ENCODE assay signal across 8 mouse cellular contexts in genomic region chr3:57847760-57848185, GRCm38 (mm10). TPM values are rescaled to one million over a fixed set of nuclear protein-coding genes. Genes with fewer than 3 reads are reported as not detected.
DNase-seq lines count a peak whose midpoint lies in the region; ATAC-seq and TF ChIP-seq lines count a peak whose summit lies in the region.

Gene Pfn2, minus strand, starts transcription at chr3:57848079.

- ATAC-seq in heart, embryonic 13.5 days (ENCODE audit: extremely low read depth, insufficient number of reproducible peaks, low FRiP score, low TSS enrichment) = peak; percentile 51
- ATAC-seq in kidney, postnatal 0 days (replicated peaks; ENCODE audit: low FRiP score, low read depth) = peak; percentile 88
- ATAC-seq in liver, embryonic 13.5 days (ENCODE audit: low read depth) = peak; percentile 35
- peak; percentile 90 for ATAC-seq in neural tube, embryonic 12.5 days (ENCODE audit: low FRiP score, low read depth)

- H3K9ac ChIP-seq in heart, embryonic 13.5 days = peak within 1 kb of the TSS; percentile 93
- H3K9ac ChIP-seq in kidney, postnatal 0 days (ENCODE audit: low read depth, low read length) = peak within 1 kb of the TSS; percentile 91
- H3K9ac ChIP-seq in liver, embryonic 13.5 days = peak within 1 kb of the TSS; percentile 55
- peak within 1 kb of the TSS; percentile 94 for H3K9ac ChIP-seq in neural tube, embryonic 12.5 days

- no peak within 1 kb of the TSS; the same call in 1 of the 2 replicates for H3K27ac ChIP-seq in bone marrow, adult 2 months (ENCODE audit: control insufficient read depth, insufficient read depth, low read depth, low read length, poor library complexity)
- peak within 1 kb of the TSS; percentile 98 for H3K27ac ChIP-seq in forebrain, embryonic 10.5 days
- peak within 1 kb of the TSS; percentile 92 for H3K27ac ChIP-seq in heart, embryonic 13.5 days (replicated peaks)
- H3K27ac ChIP-seq in kidney, postnatal 0 days = peak within 1 kb of the TSS; percentile 90
- no peak within 1 kb of the TSS for H3K27ac ChIP-seq in liver, embryonic 13.5 days
- peak within 1 kb of the TSS; percentile 99 for H3K27ac ChIP-seq in neural tube, embryonic 12.5 days
- H3K27ac ChIP-seq in testis, adult 2 months (ENCODE audit: control insufficient read depth, insufficient read depth, low read depth, low read length) = peak within 1 kb of the TSS; percentile 86

- 2% methylated on average over 51 of the region's 52 CpGs for WGBS in bone marrow, adult 2 months
- WGBS in forebrain, embryonic 10.5 days = under 1% methylated on average over 51 of the region's 52 CpGs
- WGBS in heart, embryonic 13.5 days = 1% methylated on average over 47 of the region's 52 CpGs
- WGBS in kidney, postnatal 0 days = 0% methylated on average over 49 of the region's 52 CpGs
- 1% methylated on average over 44 of the region's 52 CpGs for WGBS in liver, embryonic 13.5 days (ENCODE audit: insufficient replicate concordance)
- WGBS in neural tube, embryonic 12.5 days = under 1% methylated on average over 52 of the region's 52 CpGs

- H3K4me1 ChIP-seq in bone marrow, adult 2 months (ENCODE audit: control insufficient read depth, insufficient read depth, low read length) = no peaks in the 10 kb centered on the region
- peaks cover 25% of the 10 kb centered on the region for H3K4me1 ChIP-seq in forebrain, embryonic 10.5 days
- H3K4me1 ChIP-seq in heart, embryonic 13.5 days = peaks cover 16% of the 10 kb centered on the region
- no peaks in the 10 kb centered on the region for H3K4me1 ChIP-seq in kidney, postnatal 0 days (replicated peaks; ENCODE audit: insufficient read depth, low read length)
- H3K4me1 ChIP-seq in liver, embryonic 13.5 days (replicated peaks) = peaks cover 19% of the 10 kb centered on the region
- H3K4me1 ChIP-seq in neural tube, embryonic 12.5 days = peaks cover 8% of the 10 kb centered on the region
- H3K4me1 ChIP-seq in testis, adult 2 months (ENCODE audit: control insufficient read depth, insufficient read depth, low read length) = no peaks in the 10 kb centered on the region; the same call in 1 of the 2 replicates

- no peak for TF ChIP-seq POLR2A in bone marrow, adult 2 months (IDR thresholded peaks at IDR 0.05; ENCODE audit: borderline replicate concordance, control insufficient read depth, low read depth, low read length)
- peak; percentile 47; the same call in 1 of the 2 replicates for TF ChIP-seq POLR2A in testis, adult 2 months (IDR thresholded peaks at IDR 0.05; ENCODE audit: control insufficient read depth, low read depth, low read length)

- H3K4me3 ChIP-seq in bone marrow, adult 2 months (replicated peaks; ENCODE audit: control insufficient read depth, low read depth, low read length) = peak within 1 kb of the TSS; percentile 67
- peak within 1 kb of the TSS; percentile 94 for H3K4me3 ChIP-seq in forebrain, embryonic 10.5 days
- H3K4me3 ChIP-seq in heart, embryonic 13.5 days = peak within 1 kb of the TSS; percentile 98
- H3K4me3 ChIP-seq in kidney, postnatal 0 days (replicated peaks; ENCODE audit: low read depth, low read length) = peak within 1 kb of the TSS; percentile 99
- H3K4me3 ChIP-seq in liver, embryonic 13.5 days (replicated peaks) = peak within 1 kb of the TSS; percentile 69
- H3K4me3 ChIP-seq in neural tube, embryonic 12.5 days = peak within 1 kb of the TSS; percentile 95
- H3K4me3 ChIP-seq in testis, adult 2 months (ENCODE audit: control insufficient read depth, low read depth, low read length) = peak within 1 kb of the TSS; percentile 95

- DNase-seq in B cell, adult 2 months = peak; percentile 72 to 75
- DNase-seq in forebrain, embryonic 10.5 days (ENCODE audit: extremely low spot score, low spot score) = peak; percentile 83
- DNase-seq in kidney, postnatal 0 days (ENCODE audit: low spot score) = peak; percentile 82
- DNase-seq in liver, embryonic 13.5 days = peak; percentile 12

- H3K36me3 ChIP-seq in forebrain, embryonic 10.5 days (replicated peaks) = peaks cover 24% of the 10 kb centered on the region
- peaks cover 15% of the 10 kb centered on the region for H3K36me3 ChIP-seq in heart, embryonic 13.5 days
- no peaks in the 10 kb centered on the region for H3K36me3 ChIP-seq in kidney, postnatal 0 days (ENCODE audit: insufficient read depth, low read length)
- no peaks in the 10 kb centered on the region for H3K36me3 ChIP-seq in liver, embryonic 13.5 days
- H3K36me3 ChIP-seq in neural tube, embryonic 12.5 days = peaks cover 13% of the 10 kb centered on the region
- no peaks in the 10 kb centered on the region for H3K36me3 ChIP-seq in testis, adult 2 months (ENCODE audit: control insufficient read depth, insufficient read depth, low read length)

- H3K9me3 ChIP-seq in forebrain, embryonic 10.5 days = peaks cover 5% of the 10 kb centered on the region; the same call in 1 of the 2 replicates
- H3K9me3 ChIP-seq in heart, embryonic 13.5 days = no peaks in the 10 kb centered on the region
- no peaks in the 10 kb centered on the region for H3K9me3 ChIP-seq in kidney, postnatal 0 days (replicated peaks; ENCODE audit: low read length)
- H3K9me3 ChIP-seq in liver, embryonic 13.5 days (replicated peaks) = no peaks in the 10 kb centered on the region
- H3K9me3 ChIP-seq in neural tube, embryonic 12.5 days = no peaks in the 10 kb centered on the region

- no peak for TF ChIP-seq CTCF in bone marrow, adult 2 months (IDR thresholded peaks at IDR 0.05; ENCODE audit: control insufficient read depth, insufficient read depth, low read length)
- no peak for TF ChIP-seq CTCF in kidney, postnatal 0 days (IDR thresholded peaks at IDR 0.05; ENCODE audit: low read depth)
- no peak for TF ChIP-seq CTCF in testis, adult 2 months (IDR thresholded peaks at IDR 0.05; ENCODE audit: control insufficient read depth, insufficient read depth, insufficient replicate concordance, low read depth, low read length)

- peak within 1 kb of the TSS; percentile 83 for H3K4me2 ChIP-seq in heart, embryonic 13.5 days
- H3K4me2 ChIP-seq in kidney, postnatal 0 days (ENCODE audit: low read length) = peak within 1 kb of the TSS; percentile 83
- H3K4me2 ChIP-seq in liver, embryonic 13.5 days = peak within 1 kb of the TSS; percentile 89
- H3K4me2 ChIP-seq in neural tube, embryonic 12.5 days (replicated peaks) = peak within 1 kb of the TSS; percentile 78

- H3K27me3 ChIP-seq in forebrain, embryonic 10.5 days (ENCODE audit: poor library complexity, severe bottlenecking) = no peaks in the 10 kb centered on the region
- no peaks in the 10 kb centered on the region for H3K27me3 ChIP-seq in heart, embryonic 13.5 days (replicated peaks)
- H3K27me3 ChIP-seq in kidney, postnatal 0 days (ENCODE audit: insufficient read depth, low read length) = no peaks in the 10 kb centered on the region
- peaks cover 32% of the 10 kb centered on the region for H3K27me3 ChIP-seq in liver, embryonic 13.5 days
- H3K27me3 ChIP-seq in neural tube, embryonic 12.5 days (replicated peaks) = no peaks in the 10 kb centered on the region
- no peaks in the 10 kb centered on the region for H3K27me3 ChIP-seq in testis, adult 2 months (ENCODE audit: control insufficient read depth, insufficient read depth, low read length)

RNA-seq across cellular contexts. Expression of gene Pfn2, which starts in this region (rescaled TPM):
- polyA plus RNA-seq in bone marrow, adult 2 months (2011; ENCODE audit: insufficient read depth, insufficient read length, low replicate concordance, missing spikeins) = 2.2 and 5.6 TPM in 2 replicates
- polyA plus RNA-seq in forebrain, embryonic 10.5 days (2016; fragmentation: Nextera tagmentation; extraction: Ambion mirVana) = 161 and 167 TPM in 2 replicates
- 48.4 and 53.3 TPM in 2 replicates for polyA plus RNA-seq in heart, embryonic 13.5 days (2015; fragmentation: Nextera tagmentation; extraction: Ambion mirVana)
- polyA plus RNA-seq in kidney, postnatal 0 days (2015; fragmentation: Nextera tagmentation; extraction: Ambion mirVana) = 206 and 212 TPM in 2 replicates
- 7.5 and 8.6 TPM in 2 replicates for polyA plus RNA-seq in liver, embryonic 13.5 days (2015; fragmentation: Nextera tagmentation; extraction: Ambion mirVana)
- 363 and 374 TPM in 2 replicates for polyA plus RNA-seq in neural tube, embryonic 12.5 days (2016; fragmentation: Nextera tagmentation; extraction: Ambion mirVana)
- polyA plus RNA-seq in testis, adult 2 months (2012; rRNA removed) = 72.8 and 100 TPM in 2 replicates

Comparison
In these comparisons a context has a peak if more than half of its experiments do, and no peak if none do; other contexts are left out.
1. DNase-seq: peak in every context shown above with its lines; median percentile 83 in forebrain, embryonic 10.5 days; 82 in kidney, postnatal 0 days; 74 in B cell, adult 2 months; 12 in liver, embryonic 13.5 days.
2. H3K27ac ChIP-seq: peak in forebrain, embryonic 10.5 days (single experiment), heart, embryonic 13.5 days (single experiment), kidney, postnatal 0 days (single experiment), neural tube, embryonic 12.5 days (single experiment) and testis, adult 2 months (single experiment); none in bone marrow, adult 2 months (single experiment) and liver, embryonic 13.5 days (single experiment).
3. ATAC-seq: peak in every context shown above with its lines; median percentile 90 in neural tube, embryonic 12.5 days; 88 in kidney, postnatal 0 days; 51 in heart, embryonic 13.5 days; 35 in liver, embryonic 13.5 days.
4. Peak in every context shown above with its lines, with median percentiles within 50 percentile points of each other: H3K4me3 ChIP-seq, H3K4me2 ChIP-seq and H3K9ac ChIP-seq.